Mouse (Mus musculus) spleen, adult 2 months (tissue): ENCODE measurements around the gene Atp1a2.

Source experiments
- CTCF ChIP-seq: fragments of 200-500 bp; IDR thresholded peaks from 2 replicates; pipeline ENCODE4 v1.5.1; 2011; ENCODE audit warnings: mild to moderate bottlenecking, inconsistent platforms; ENCODE audit not compliant: insufficient read depth, insufficient read length, insufficient replicate concordance; ENCODE audit errors: extremely low read depth
- POLR2A ChIP-seq: fragments of 200-500 bp; IDR thresholded peaks from 2 replicates; pipeline ENCODE4 v1.6.1; 2011; ENCODE audit warnings: low read depth, low read length, inconsistent platforms

GRCm38 (mm10) chr1:172342729-172343128, 44.9 kb upstream of the Atp1a2 start:
- TF ChIP-seq CTCF (no peak), POLR2A (no peak)
